ENCODE assay signal across 25 mouse cellular contexts in the genomic region with DNA sequence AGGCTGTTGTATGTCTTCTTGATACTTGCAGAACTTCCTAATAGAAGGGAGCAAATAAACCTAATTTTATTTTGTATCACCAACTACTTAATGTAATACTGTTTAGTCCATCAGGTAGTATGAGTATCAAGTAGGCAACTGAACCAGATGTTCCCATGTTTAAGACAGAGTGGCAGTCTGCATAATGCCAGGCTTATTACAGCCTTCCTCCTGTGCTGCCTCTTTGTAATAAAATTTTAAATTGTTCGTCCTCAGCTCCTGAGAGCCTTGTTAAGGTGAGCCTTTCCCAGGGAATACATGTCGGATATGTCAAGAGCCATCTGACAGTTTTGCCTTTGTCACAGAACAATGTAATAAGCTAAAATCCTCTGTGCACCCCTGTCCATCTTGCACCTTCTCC.
"Had no signal": no experiment of that assay in that cellular context is flagged by ENCODE, and none has a peak within 500 bp of the region (broad histone marks: within the 10 kb centered on the region; RNA-seq: fewer than 3 reads in every experiment).

No protein-coding gene starts in this region.

- H3K4me1 ChIP-seq: heart, embryonic 10.5 days; heart, embryonic 12.5 days; hindbrain, embryonic 10.5 days; hindbrain, embryonic 12.5 days; intestine, embryonic 15.5 days; limb, embryonic 10.5 days; limb, embryonic 12.5 days had no signal

- H3K9ac ChIP-seq: heart, embryonic 12.5 days; hindbrain, embryonic 12.5 days; hindbrain, embryonic 14.5 days; intestine, embryonic 15.5 days; limb, embryonic 12.5 days had no signal

- H3K4me3 ChIP-seq: gastrocnemius, adult 2 months; heart, embryonic 10.5 days; heart, embryonic 12.5 days; hindbrain, embryonic 10.5 days; hindbrain, embryonic 12.5 days; intestine, embryonic 15.5 days; layer of hippocampus, adult 2 months; left cerebral cortex, adult 2 months; limb, embryonic 10.5 days; limb, embryonic 12.5 days had no signal

- H3K9me3 ChIP-seq: heart, embryonic 10.5 days; heart, embryonic 12.5 days; hindbrain, embryonic 10.5 days; hindbrain, embryonic 12.5 days; intestine, embryonic 15.5 days; limb, embryonic 10.5 days; limb, embryonic 12.5 days had no signal

- ATAC-seq: hindbrain, embryonic 16.5 days; inflammation-experienced regulatory T-cells, adult 6 months; intestine, embryonic 15.5 days; intestine, postnatal 0 days had no signal

- H3K36me3 ChIP-seq: heart, embryonic 10.5 days; heart, embryonic 12.5 days; hindbrain, embryonic 10.5 days; hindbrain, embryonic 12.5 days; intestine, embryonic 15.5 days; limb, embryonic 10.5 days; limb, embryonic 12.5 days had no signal

- DNase-seq: gastrocnemius, adult 2 months; gastrocnemius, postnatal 10 days; gastrocnemius, postnatal 25 days; heart, adult 18-20 months; heart, postnatal 10 days; heart, postnatal 4 days; kidney, adult 18-20 months; kidney, adult 8-10 months; kidney, postnatal 10 days; kidney, postnatal 25 days; kidney, postnatal 4 days; liver had no signal

- H3K4me2 ChIP-seq: heart, embryonic 12.5 days; hindbrain, embryonic 12.5 days; hindbrain, embryonic 14.5 days; intestine, embryonic 15.5 days; limb, embryonic 12.5 days had no signal

- H3K27ac ChIP-seq: gastrocnemius, adult 2 months; heart, embryonic 10.5 days; hindbrain, embryonic 10.5 days; hindbrain, embryonic 12.5 days; hindbrain, embryonic 14.5 days; intestine, embryonic 15.5 days; layer of hippocampus, adult 2 months; left cerebral cortex, adult 2 months; limb, embryonic 10.5 days; limb, embryonic 12.5 days had no signal

- H3K27me3 ChIP-seq: heart, embryonic 12.5 days; hindbrain, embryonic 12.5 days; intestine, embryonic 15.5 days; limb, embryonic 12.5 days had no signal
